Mouse (Mus musculus) forebrain, postnatal 0 days (tissue): ENCODE measurements at regions not wholly inside any gene's neighbourhood (a gene's known extent, or its start where the extent isn't known, plus 50 kb on each side); places are given as distances from the start of the nearest gene placed in this dataset.

ENCODE experiments used
- ATAC-seq: fragments of 200-750 bp; cut with Nextera tagmentation; 2 replicates; pipeline ENCODE4 v1.8.0; 2017; ENCODE audit warnings: mild to moderate bottlenecking, moderate library complexity
- DNase-seq: peaks from one replicate; pipeline ENCODE4 v3.0.0-alpha.2; 2015
- H3K27ac ChIP-seq: fragments of 300-500 bp; sonication (generic); 2 replicates; pipeline ENCODE4 v1.5.1; 2014; ENCODE audit warnings: low read depth, mild to moderate bottlenecking, antibody characterized with exemption, low read length, moderate library complexity, mixed read lengths
- H3K27me3 ChIP-seq: fragments of 300-500 bp; sonication (generic); 2 replicates; pipeline ENCODE4 v1.6.1; 2014; ENCODE audit warnings: mild to moderate bottlenecking, low read length, mixed read lengths; ENCODE audit not compliant: insufficient read depth
- H3K36me3 ChIP-seq: fragments of 300-500 bp; sonication (generic); 2 replicates; pipeline ENCODE4 v1.6.1; 2014; ENCODE audit warnings: mild to moderate bottlenecking, moderate library complexity; ENCODE audit not compliant: insufficient read depth
- H3K4me1 ChIP-seq: fragments of 300-500 bp; sonication (generic); 2 replicates; pipeline ENCODE4 v1.6.1; 2014; ENCODE audit warnings: antibody characterized with exemption; ENCODE audit not compliant: insufficient read depth
- H3K4me2 ChIP-seq: fragments of 300-500 bp; sonication (generic); 2 replicates; pipeline ENCODE4 v1.6.1; 2014; ENCODE audit warnings: low read depth, mild to moderate bottlenecking, moderate library complexity
- H3K4me3 ChIP-seq: fragments of 300-500 bp; sonication (generic); 2 replicates; pipeline ENCODE4 v1.5.1; 2014; ENCODE audit warnings: low read depth, low read length, mixed read lengths
- H3K9ac ChIP-seq: fragments of 300-500 bp; sonication (generic); 2 replicates; pipeline ENCODE4 v1.6.1; 2014; ENCODE audit warnings: mild to moderate bottlenecking
- H3K9me3 ChIP-seq: fragments of 300-500 bp; sonication (generic); 2 replicates; pipeline ENCODE4 v1.6.1; 2016; ENCODE audit warnings: low read length
- CTCF ChIP-seq: sonication (generic); IDR thresholded peaks from 2 replicates; pipeline ENCODE4 v1.5.1; 2016; ENCODE audit warnings: antibody characterized with exemption, control low read depth, low read depth
- WGBS: fragments of 180-500 bp; shearing (Covaris S2); extraction: QIAGEN DNeasy Blood & Tissue Kit; methylation state at CpG from one replicate; pipeline ENCODE4 v1.1.7; 2014; 5-methylcytosine and 5-hydroxymethylcytosine counted together

GRCm38 (mm10) chr7:68656354-68656753 lies 92.7 kb downstream of the Arrdc4 start:
- no peak for ATAC-seq
- H3K36me3 ChIP-seq = no peaks in the 10 kb centered on the region
- peaks cover 4% of the 10 kb centered on the region; the same call in 1 of the 2 replicates for H3K9me3 ChIP-seq
- H3K27ac ChIP-seq = no peak overlapping the region
- no peaks in the 10 kb centered on the region for H3K27me3 ChIP-seq
- H3K4me1 ChIP-seq = no peaks in the 10 kb centered on the region
- no peak overlapping the region for H3K4me3 ChIP-seq
- DNase-seq = no peak
- no peak overlapping the region for H3K4me2 ChIP-seq
- no peak for TF ChIP-seq CTCF
- H3K9ac ChIP-seq = no peak overlapping the region

- Histone ChIP-seq H3K4me2 (no peak overlapping the region), H3K27ac (no peak overlapping the region), H3K4me3 (no peak overlapping the region), H3K9me3 (peaks cover 4% of the 10 kb centered on the region; the same call in 1 of the 2 replicates), H3K27me3 (no peaks in the 10 kb centered on the region), H3K4me1 (no peaks in the 10 kb centered on the region), H3K9ac (no peak overlapping the region), H3K36me3 (no peaks in the 10 kb centered on the region)
- DNase-seq = no peak
- ATAC-seq = no peak
- 60% methylated on average over 1 of the region's 1 CpGs for WGBS
- no peak for TF ChIP-seq CTCF
Measured at GRCm38 (mm10) chr7:68653534-68653933, 95.5 kb downstream of the Arrdc4 start.

- Histone ChIP-seq H3K9ac (no peak overlapping the region), H3K4me3 (no peak overlapping the region), H3K36me3 (no peaks in the 10 kb centered on the region), H3K27me3 (no peaks in the 10 kb centered on the region), H3K27ac (no peak overlapping the region), H3K9me3 (peaks cover 4% of the 10 kb centered on the region; the same call in 1 of the 2 replicates), H3K4me2 (no peak overlapping the region), H3K4me1 (no peaks in the 10 kb centered on the region)
- peak; percentile 46 for DNase-seq
- WGBS = 64% methylated on average over 4 of the region's 4 CpGs
- ATAC-seq = no peak
- peak; percentile 67 for TF ChIP-seq CTCF
Measured at GRCm38 (mm10) chr7:68651418-68651817, 97.6 kb downstream of the Arrdc4 start.

GRCm38 (mm10) chr7:68637556-68638215 lies 111.4 kb downstream of the Arrdc4 start:
- Histone ChIP-seq H3K4me3 (no peak overlapping the region), H3K9me3 (no peaks in the 10 kb centered on the region), H3K4me2 (no peak overlapping the region), H3K9ac (no peak overlapping the region), H3K27me3 (no peaks in the 10 kb centered on the region), H3K36me3 (no peaks in the 10 kb centered on the region), H3K27ac (no peak overlapping the region), H3K4me1 (no peaks in the 10 kb centered on the region)
- no peak for DNase-seq
- 76% methylated on average over 7 of the region's 7 CpGs for WGBS
- ATAC-seq = no peak
- no peak for TF ChIP-seq CTCF

- 86% methylated on average over 3 of the region's 3 CpGs for WGBS
- Histone ChIP-seq H3K9ac (no peak overlapping the region), H3K9me3 (no peaks in the 10 kb centered on the region), H3K4me1 (no peaks in the 10 kb centered on the region), H3K27me3 (no peaks in the 10 kb centered on the region), H3K4me2 (no peak overlapping the region), H3K4me3 (no peak overlapping the region), H3K27ac (no peak overlapping the region), H3K36me3 (no peaks in the 10 kb centered on the region)
- TF ChIP-seq CTCF = no peak
- no peak for DNase-seq
- no peak for ATAC-seq
Measured at GRCm38 (mm10) chr7:68621080-68621479, 128.0 kb downstream of the Arrdc4 start.

GRCm38 (mm10) chr7:68610499-68610898 lies 138.5 kb downstream of the Arrdc4 start:
- Histone ChIP-seq H3K4me1 (no peaks in the 10 kb centered on the region), H3K4me2 (no peak overlapping the region), H3K9ac (no peak overlapping the region), H3K36me3 (no peaks in the 10 kb centered on the region), H3K4me3 (no peak overlapping the region), H3K9me3 (no peaks in the 10 kb centered on the region), H3K27ac (no peak overlapping the region), H3K27me3 (no peaks in the 10 kb centered on the region)
- no peak for TF ChIP-seq CTCF
- DNase-seq = no peak
- WGBS = 92% methylated on average over 4 of the region's 4 CpGs
- no peak for ATAC-seq

GRCm38 (mm10) chr7:68607170-68607569 lies 141.9 kb downstream of the Arrdc4 start:
- H3K27me3 ChIP-seq = no peaks in the 10 kb centered on the region
- WGBS = 17% methylated on average over 4 of the region's 4 CpGs
- H3K9me3 ChIP-seq = no peaks in the 10 kb centered on the region
- no peak overlapping the region for H3K4me3 ChIP-seq
- no peaks in the 10 kb centered on the region for H3K36me3 ChIP-seq
- no peak for TF ChIP-seq CTCF
- no peak overlapping the region for H3K9ac ChIP-seq
- H3K4me2 ChIP-seq = no peak overlapping the region
- H3K27ac ChIP-seq = no peak overlapping the region
- ATAC-seq (peak; percentile 96), DNase-seq (peak; percentile 30)
- H3K4me1 ChIP-seq = no peaks in the 10 kb centered on the region
